Mouse (Mus musculus) kidney, adult 18-20 months (tissue): ENCODE measurements around the gene Cyp2c38.
"Not testable (repeated sequence)": the region's sequence is repeated elsewhere in the genome, so short reads cannot be mapped to it uniquely, and the experiment has no call there.

Experiments
- DNase-seq: peaks from one replicate; pipeline ENCODE4 v3.0.0; 2021

Gene Cyp2c38

DNA sequence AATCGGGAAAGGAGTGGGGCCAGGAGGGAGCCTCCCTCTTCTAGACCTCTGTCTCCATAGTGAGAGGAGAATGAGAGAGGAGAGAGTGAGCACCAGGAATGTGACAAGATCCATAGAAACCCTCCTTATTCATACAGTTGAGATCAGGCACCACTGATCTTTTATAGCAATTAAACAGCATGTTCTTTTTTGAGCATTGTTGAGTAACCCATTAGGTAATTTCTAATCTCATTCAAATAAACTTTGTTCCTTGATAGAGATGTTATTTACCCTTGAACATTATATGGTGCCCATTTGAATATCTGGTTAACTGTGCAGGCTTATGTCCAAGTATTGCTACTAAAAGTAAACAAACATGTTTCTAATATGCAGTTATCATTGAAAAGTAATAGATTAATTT lies at the start of gene Cyp2c38:
TSS of gene Cyp2c38 (minus strand) at position 135 of the 400 bp plus-strand sequence.
- no peak for DNase-seq

DNA sequence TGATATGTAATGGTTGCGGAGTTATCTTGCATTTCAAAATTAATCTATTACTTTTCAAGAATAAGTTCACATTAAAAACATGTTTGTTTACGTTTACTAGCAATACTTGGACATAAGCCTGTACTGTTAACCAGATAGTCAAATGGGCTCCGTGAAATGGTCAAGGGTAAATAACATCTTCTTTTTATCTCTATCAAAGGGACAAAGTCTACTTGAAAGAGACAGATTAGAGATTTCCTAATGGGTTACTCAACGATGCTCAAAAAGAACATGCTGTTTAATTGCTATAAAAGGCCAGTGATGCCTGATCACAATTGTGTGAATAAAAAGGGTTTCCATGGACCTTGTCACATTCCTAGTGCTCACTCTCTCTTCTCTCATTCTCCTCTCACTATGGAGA lies 47.7 kb upstream of the Cyp2c38 start, which contains the start of gene Cyp2c39:
TSS of gene Cyp2c39 (plus strand) at position 329 of the 400 bp plus-strand sequence.
- DNase-seq = no peak

DNA sequence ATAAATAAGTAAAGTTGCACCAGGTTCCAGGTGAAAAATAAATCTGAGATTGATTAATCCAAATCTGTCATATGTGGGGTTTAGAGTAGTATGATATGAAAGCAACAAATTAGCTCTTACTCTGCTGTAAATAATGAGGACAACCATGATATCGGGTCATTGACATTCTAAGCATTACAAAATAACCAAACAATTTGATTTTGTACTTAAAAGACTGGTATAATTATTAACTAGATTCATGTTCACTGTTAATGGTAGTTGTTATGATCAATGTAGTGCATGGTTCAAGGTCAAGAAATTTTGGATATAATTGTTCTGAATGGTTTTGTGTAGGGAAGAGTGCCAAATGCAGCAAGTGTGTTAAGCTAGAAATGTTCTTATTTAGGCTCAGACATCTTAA lies 46.7 kb upstream of the Cyp2c38 start:
- no peak for DNase-seq

GRCm38 (mm10) chr19:39506341-39506740 lies 43.5 kb upstream of the Cyp2c38 start:
- no peak for DNase-seq

DNA sequence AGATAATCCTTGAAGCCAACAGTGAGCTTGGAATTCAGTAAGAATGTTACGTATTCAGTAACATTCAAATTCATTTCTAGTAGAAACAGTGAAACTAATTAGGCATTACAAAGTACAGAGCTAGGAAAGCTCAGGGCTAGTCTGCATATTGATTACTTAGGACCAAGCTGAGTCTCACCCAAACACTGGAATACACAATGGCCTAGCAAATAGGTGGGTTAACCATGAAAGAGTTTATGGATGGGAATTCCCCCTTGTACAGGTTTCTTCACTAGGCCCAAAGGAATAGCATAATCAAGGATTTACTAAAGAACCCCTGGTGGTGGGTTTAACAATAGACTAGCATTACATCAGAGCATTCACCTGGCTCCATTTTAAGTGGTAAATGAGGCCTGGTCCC lies 21.1 kb upstream of the Cyp2c38 start:
- DNase-seq = not testable (repeated sequence)

DNA sequence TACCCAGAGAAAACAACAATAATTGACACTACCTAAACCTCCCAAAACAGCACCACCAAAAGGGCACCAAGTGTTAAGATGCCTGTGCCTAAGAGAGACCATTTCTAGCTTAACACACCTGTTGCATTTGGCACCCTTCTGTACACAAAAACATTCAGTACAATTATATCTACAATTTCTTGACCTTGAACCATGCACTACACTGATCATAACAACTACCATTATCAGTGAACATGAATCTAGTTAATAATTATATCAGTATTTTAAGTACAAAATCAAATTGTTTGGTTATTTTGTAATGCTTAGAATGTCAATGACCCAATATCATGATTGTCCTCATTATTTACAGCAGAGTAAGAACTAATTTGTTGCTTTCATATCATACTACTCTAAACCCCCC lies 1.0 kb upstream of the Cyp2c38 start:
- no peak for DNase-seq
